Mouse (Mus musculus) retina, postnatal 1 day (tissue): Measurements from ENCODE around the gene Actb.
"Not testable (repeated sequence)": the region's sequence is repeated elsewhere in the genome, so short reads cannot be mapped to it uniquely, and the experiment has no call there.

Experiments used
- DNase-seq: peaks from one replicate; pipeline ENCODE4 v3.0.0-alpha.2; 2012

Gene Actb

DNA sequence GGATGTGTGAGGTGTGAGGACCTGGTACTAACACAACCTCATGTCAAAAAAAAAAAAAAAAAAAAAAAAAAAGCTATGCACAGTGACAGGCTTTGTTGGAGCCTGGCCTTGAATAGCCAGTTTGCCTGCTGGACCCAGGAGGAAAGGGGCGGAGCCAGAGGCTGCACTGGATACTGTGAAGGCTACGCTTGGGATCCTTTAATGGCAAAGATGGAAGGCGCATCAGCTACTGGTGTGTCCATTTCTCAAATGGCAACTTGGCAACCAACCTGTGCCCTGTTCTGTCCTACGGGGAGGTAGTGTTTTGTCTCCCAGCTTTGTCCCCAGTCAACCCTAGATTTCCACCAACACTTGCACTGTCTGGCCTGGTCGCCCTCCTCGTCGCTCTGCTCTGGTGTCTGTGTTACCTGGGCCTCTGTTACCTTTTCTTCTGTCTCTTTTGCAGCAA, 5.2 kb downstream of the Actb start:
- peak; percentile 74 for DNase-seq

DNA sequence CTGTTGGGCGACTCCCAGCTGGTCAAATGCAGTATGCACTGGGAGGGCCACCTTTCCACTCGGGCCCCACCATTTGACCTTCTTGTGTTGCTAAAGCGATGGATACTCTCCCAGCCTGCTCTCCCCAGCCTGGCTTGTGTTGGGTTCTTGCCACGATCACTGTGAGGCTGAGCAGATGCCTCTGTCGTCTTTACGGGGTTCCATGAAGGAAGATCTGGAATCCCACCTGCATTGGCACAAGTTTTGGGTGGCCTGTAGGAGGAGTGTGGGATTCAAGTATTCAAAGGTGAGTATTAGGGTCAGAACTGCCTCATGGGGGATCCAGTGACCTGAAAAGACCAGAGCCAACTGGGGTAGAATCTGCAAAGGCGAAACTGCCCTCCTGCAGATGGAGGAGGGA, 5.9 kb downstream of the Actb start:
- peak; percentile 52 for DNase-seq

DNA sequence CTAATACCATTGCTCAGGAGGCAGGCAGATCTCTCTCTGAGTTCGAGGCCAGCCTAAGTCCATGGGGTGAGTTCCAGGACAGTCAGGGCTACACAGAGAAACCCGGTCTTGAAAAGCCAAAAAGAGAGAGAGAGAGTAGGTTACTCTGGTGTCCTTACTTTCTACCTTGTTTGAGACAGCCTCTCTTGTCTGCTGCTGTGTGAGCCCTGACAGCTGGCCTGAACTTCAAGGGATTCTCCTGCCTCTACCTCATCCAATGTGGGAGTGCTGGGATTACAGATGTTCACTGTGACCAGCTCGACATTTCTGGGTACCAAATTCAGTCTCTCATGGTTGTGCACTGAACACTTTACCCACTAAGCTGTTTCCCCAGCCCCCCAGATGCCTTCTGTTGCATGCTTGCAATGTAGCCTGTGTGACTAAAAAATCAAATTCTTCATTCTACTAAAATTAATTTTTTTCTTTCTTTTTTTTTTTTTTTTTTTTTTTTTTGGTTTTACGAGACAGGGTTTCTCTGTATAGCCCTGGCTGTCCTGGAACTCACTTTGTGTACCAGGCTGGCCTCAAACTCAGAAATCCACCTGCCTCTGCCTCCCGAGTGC, 6.5 kb downstream of the Actb start:
- DNase-seq = peak; percentile 41

DNA sequence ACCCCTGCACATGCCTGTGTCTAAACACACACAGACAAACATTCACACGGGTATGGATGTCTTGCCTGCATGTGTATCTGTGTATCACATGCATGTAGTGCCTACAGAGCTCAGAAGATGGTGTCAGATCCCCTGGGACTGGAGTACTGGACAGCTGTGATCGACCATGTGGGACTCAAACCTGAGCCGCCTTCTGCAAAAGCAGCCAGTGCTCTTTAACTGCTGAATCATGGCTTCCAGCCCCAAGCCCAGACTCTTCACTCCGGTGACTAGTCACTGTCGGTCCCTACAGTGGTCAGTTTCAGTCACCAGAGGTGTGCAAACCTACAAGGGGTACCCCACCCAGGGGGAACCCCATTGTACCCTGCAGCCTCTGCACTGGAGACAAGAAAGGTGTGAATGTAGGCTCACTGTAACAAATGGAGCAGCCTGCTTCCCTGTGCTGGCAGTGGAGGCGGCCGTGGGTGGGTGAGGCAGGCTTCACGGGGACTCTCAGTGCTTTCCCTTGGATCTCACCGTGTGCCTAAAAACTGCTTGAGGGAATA, 7.4 kb downstream of the Actb start:
- peak; percentile 49 for DNase-seq

DNA sequence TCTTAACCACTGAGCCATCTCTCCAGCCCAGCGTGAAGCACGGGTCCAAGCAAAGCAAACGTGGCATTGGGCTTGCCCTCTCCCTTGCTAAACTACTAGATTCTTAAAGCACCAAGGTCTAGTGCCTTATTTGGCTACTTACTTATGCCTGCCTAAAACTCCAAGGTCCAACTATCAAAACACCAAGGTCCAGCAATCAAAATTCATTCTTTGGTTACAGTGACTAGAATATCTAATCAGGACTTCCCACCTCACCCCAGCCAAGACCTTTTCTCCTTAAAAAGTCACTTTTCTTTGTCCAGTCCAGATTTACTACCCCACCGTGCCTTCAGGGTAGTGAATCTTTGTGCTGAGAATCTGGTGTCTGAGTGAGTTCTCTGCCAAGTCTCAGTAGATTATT, 8.2 kb downstream of the Actb start:
- no peak for DNase-seq

DNA sequence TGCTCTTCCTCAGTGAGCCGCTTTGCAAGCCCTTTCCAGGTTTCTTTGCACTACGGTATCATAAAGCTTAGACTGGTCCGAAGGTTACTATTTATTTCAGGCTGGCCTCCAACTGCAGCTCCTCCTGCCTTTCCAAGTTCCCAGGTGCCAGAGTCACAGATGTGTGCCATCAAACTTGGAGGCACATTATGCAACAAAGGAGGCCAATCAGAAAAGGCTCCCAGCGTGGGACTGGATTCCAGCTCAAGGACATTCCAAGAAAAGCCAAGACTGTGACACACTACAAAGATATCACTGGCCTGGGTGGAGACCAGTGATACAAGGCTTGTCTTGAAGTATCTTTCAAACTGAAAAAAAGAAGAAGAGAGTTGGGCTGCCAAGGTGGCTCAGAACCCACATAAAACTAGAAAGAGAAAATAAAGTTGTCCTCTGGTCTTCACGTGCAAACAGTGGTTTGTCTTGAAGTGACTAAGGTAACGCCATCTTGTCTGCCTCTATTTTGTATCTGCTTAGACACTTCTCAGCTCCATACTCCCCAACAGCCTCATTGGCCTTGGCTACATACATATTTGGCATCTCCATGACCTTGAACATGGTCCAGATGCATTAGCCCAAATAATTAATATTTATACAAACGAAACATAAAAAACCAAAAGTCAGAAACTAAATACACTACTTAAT, 8.8 kb downstream of the Actb start:
- DNase-seq = no peak

DNA sequence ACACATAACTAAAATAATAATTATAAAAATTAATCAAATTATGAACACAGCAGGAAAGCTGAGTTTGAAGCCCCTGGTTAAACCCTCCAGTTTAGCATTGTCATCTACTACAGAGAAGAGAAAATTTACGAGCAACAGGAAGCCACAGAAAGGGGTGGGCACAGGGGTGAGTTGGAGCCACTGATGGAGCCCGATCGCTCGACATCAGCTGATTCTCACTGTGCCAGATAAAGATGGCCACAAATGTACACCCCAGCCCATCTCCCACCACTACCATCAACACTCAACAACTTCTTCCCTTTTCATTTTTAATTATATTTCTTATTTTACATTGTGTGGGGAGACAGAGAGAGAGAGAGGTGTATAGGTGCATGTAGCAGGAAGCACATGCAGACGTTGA, 9.8 kb downstream of the Actb start:
- DNase-seq = no peak

DNA sequence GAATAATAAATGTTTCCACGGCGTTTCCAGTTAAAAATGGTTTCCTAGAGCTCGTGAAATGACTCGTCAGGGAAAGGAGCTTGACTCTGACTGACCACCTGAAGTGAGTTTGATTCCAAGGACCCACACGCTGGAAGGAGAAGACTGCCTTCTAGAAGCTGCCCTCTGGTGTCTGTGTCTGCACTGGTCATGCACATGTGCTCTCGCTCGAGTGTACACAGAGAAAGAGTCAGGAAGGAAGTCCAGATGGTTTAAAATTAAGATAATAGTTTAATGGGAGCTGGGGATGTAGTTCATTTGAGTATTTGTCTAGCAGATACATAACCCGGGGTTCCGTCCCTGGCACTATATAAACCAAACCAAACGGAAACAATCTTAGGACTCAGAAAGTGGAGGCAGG, 10.4 kb downstream of the Actb start:
- DNase-seq = no peak

DNA sequence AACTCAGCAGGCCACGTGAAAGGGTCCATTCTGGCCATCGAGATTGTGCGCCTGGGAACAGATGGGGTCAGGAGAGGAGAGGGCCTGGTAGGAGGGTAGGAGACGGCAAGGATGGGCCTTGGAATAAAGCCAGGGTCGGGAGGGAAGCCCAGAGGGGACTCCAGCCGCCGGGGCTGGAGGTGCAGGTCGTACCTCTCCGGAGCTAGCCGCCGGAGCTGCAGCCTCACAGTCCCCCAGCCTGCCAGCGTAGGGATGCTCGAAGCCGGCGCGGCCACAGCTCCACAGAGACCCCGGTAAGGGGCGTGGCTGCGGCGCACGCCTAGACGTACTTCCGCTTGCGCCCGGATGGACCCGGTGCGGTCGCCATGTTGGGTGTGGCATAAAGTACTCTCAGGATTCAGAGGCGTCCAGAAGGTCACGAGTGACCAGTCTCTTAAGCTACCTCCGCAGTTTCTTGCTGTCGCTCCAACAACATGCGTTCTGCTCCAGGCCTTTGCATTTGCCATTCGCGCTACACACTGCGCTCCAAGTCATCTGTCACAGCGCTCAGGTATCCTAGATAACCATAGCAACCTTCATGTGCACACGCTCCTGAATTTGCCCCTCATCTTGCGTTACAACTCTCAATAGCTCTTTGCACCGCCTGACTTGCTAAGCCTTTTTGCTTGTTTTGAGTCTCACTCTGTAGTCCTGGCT, 11.5 kb downstream of the Actb start, which contains the start of gene Fbxl18:
Fbxl18 (minus strand) TSS at position 504 of the 696 bp plus-strand sequence.
- DNase-seq = peak; percentile 95

DNA sequence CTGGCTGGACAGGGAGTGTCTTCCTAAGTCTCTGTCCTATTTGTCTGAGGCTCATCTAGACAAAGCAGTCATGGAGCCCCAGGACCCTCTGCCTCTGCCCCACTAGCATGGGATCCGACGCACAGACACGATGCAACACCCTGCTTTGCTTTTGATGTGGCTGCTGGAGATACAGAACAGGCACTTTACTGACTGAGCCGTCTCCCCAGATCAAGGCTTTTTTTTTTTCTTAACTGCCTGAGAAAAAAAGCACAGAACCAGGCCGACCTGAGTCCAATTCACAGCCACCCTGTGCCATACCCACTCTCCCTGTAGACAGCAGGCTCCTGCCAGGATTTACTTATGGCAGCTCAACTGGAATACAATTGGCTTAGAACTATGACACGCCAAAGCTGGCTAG, 15.2 kb downstream of the Actb start:
- DNase-seq = no peak

DNA sequence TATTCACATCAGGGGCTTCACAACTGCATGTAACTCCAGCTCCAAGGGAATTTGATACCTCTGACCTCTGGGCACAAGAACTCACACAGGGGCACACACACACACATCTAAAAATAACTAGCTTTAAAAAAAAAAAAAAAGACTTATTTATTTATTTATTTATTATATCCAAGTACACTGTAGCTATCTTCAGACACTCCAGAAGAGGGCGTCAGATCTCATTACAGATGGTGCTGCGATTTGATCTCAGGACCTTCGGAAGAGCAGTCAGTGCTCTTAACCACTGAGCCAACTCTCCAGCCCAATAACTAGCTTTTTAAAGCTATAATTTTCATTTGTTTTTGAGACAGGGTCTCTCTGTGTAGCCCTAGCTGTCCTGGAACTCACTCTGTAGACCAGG, 19.0 kb downstream of the Actb start:
- not testable (repeated sequence) for DNase-seq

DNA sequence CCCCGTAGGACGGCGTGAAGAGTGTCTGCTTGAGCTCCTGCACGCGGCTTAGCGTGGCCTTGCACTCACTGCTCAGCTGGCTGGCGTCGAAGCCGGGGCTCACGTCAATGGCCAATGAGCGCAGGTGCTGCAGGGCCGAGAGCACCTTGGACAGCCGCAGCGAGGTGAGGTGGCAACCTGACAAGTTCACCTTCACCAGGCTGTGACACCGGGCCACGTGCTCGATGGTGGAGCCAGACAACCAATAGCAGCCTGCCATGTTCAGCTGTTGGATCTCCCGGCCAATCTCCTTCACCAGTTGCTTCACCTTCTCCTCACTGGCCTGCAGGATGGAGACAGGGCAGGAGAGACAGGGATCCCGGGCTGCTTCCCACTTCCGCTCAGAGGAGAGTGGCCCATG, 19.8 kb downstream of the Actb start:
- DNase-seq = no peak

DNA sequence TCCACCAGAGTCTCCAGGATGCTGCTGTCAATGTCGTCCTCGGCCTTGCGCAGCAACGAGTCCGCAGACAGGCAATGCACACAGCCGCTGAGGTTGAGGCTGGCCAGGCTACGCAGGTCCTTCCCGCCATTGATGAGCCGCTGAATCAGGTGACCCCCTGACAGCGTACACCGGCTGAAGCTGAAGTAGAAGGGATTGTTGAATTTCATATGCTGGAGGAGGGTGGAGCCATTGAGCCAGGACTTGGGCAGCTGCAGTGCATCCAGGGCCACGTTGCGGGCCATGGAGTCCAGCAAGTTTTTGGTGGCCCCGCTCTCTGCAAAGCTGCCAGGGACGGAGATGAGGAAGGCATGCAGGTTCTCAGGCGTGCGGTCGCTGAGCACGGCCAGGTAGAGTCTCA, 20.4 kb downstream of the Actb start:
- no peak for DNase-seq

DNA sequence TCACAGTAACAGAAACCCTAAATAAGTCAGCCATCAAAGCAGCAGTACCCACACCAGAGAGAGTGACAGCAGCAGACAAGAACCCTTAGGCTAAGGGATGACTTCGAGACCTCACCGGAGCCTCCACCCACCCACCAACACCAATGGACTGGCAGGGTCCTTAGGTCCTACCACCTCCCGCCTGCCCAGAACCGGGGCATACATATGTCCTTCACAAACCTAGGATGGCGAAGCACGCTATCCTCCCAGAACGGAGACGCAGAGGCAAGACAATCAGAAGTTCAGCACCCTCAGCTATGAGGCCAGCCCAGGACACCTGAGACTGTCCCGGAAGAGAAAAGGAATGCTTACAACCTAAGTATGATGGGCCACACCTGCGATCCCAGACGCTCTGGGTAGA, 24.1 kb downstream of the Actb start:
- no peak for DNase-seq

DNA sequence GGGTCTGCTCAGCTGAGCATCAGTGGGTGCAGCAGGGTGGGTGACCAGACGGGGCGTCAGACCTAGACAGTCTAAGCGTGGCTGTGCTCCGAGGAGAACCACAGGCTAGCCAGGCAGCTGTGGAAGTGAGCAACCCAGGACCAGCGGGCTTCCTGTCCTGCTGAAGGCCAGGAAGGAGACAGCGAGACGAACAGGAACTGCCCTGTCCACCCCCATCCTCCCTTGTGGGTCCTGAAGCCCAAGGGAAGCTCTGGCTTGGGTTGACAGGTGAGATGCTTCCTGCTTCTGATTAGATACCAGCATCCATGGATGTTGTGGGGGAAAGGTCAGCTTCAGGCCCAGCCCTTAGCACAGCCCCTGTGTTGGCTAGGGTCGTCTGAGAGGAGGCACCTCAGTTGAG, 24.6 kb downstream of the Actb start:
- DNase-seq = no peak

DNA sequence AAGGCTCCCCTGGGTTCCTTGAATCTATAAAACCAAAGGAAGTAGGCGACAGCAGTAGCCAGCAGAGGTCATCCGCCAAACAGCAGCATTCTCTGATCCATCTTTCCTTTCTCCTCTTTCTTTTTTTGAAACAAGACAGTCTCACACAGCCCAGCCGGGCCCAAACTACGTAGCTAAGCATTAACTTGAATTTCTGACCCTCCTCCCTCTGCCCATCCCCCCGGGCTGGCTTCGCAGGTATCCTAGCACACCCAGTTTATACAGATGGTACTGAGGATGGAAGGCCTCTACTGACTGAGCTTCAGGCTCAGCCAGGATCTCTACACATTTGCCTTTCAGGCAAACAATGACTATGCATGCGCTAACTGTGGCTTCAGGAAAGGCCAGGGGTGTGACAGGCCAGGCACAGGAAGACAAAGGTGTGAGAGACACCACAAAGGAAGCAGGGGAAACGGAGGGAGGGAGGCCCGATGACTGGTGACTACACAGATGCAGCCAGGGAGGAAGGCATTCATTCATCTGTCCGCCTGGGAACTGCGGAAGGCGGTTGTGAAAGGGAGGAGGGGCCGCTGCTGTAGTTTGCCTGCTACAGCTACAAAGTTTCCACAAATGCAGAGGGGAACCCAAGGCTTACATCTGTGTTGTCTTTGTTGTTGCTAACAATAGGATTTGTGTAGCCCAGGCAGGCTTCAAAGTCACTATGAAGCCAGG, 25.6 kb downstream of the Actb start:
- DNase-seq = no peak

DNA sequence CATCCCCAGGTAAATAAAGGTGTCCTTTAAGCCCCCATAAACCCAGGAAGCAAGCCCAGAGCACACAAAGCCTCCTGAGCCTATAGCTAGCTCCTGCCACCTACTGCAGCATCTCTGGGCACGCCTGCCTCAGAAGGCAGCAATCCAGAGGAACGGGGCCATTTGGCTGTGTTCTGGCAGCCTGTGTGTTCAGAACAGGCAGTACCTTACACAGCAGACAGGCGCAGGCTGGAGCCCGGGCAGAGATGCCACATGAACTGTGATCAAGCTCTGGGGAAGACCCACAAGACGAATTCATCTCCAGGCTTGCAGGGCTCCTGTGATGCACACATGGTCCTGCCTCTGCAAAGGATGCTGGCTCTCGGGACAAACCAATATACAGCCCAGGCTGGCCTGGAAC, 26.3 kb downstream of the Actb start:
- DNase-seq = no peak

DNA sequence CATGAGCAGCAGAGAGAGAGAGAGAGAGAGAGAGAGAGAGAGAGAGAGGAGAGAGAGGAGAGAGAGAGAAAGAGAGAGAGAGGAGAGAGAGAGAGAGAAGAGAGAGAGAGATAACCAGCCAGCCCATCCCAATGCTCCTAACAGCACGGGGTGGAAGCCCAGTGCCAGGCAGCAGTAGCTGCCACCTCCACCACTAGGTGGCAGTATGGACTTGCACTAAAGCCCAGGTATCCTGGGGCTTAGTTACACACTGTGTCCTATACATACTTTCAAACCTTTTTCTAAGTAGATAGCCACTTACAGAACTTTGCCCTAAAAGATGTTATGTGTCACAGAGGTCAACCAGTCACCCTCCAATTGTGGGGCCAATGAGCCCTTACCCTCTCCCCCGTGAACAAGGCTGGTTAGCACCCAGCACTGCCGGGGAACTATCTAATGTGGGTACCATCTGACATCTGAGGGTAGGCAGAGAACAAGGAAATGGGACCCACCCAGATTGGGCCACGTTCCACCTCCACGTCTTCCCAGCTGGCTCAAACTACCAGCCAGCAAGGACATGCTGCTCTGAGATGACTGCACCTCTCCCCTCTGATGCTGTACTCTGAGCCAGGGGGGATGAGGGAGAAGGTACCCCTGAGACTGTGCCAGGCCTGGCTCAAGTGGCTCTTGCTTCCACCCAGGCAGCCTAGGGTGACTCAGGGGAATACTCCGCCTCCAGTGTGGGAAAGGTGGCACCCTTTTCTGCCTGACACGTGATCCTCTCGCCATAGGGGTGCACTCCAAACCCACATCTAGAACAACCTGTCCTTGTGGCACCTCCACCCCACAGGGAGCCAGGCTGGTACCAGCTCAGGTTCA, 27.0 kb downstream of the Actb start:
- DNase-seq = peak; percentile 86

DNA sequence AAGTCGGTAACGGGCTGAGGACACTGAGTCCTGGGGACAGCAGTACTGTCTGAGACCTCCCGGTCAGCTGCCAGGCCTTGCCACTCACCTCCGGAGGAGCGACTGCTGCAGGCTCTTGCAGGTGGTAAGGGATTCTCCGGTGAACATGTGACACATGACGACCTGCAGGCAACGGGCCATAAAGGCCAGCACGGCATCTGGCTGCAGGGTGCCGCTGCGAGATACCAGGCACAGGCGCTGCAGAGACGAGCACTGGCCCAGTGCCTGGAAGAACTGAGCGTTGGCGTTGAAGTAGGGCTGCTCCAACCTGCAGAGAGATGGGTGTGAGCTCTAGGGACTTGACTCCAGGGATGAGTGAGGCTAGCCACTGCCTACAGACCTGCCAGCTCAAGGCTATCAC, 28.0 kb downstream of the Actb start:
- no peak for DNase-seq

DNA sequence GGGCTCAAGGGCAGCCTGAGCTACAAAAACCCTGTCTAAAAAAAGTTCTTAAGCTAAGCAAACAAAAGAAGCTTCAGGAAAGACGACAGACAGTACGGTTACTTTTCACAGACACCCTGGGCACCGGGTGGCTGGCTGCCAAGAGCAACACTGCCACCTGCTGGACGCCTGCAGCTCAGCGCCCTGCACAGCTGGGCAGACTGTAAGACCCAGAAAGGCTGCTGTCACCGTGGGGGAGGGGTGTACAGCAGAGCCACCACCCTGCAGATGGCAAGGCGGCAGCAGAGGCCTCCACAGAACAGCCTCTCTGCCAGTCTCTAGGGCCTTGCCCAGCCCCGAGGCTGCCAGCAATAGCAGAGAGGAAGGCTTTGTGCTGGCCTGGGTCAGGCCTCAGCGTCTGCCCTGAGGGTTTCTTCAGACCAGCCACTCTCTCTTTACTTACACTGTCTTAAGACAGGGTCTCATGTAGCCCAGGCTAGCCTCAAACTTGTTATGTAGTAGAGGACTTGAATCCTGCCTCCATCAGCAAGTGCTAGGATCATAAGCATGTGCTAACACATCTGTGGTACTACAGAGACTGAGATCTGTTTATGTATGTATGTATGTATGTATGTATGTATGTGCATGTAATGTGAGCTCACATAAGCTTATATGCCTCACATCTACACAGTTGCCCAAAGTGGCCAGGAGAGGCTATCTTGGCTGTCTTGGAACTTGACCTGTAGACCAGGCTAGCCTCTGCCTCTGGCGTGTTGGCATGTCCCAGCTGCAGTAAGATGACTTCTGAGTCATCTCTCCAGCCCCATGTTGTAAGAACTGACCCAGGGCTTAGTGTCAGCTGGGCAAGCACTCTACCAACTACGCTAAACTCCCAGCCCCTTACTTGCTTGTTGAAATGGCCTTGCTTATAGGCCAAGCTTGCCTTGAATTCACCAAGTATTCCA, 28.9 kb downstream of the Actb start:
- DNase-seq = peak; percentile 94

DNA sequence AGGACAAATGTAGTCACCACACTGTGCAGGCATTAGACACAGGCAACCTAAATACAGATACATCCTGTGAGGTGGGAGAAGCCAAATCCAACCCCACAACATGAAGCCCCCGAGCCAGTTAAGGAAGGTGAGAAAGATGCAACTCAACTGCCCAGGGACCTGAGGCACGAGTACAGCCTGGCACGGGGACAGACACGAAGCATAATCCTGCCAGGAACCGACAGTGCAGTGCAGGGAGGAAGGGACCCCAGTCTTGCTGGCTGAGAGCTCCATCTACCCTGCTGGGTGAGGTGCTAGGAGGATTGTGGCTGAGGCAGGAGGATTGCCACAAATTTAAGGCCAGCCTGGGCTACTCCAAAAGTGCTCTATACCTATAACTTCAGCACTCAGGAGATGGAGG, 29.7 kb downstream of the Actb start:
- DNase-seq = no peak
